Mouse (Mus musculus): ENCODE results near the gene Ripply2.

- TF ChIP-seq POLR2A (IDR thresholded peaks at IDR 0.05; ENCODE audit: insufficient read length, low read depth) (no peak), MAX (IDR thresholded peaks at IDR 0.05; ENCODE audit: low read depth) (no peak), POLR2AphosphoS2 (IDR thresholded peaks at IDR 0.05; ENCODE audit: insufficient read length, low read depth) (no peak), CEBPB (IDR thresholded peaks at IDR 0.05; ENCODE audit: insufficient read depth, poor library complexity, severe bottlenecking) (no peak), MYOG (IDR thresholded peaks at IDR 0.05; ENCODE audit: control insufficient read depth in 1 of 3, insufficient read depth in 1 of 3, insufficient read length in 2 of 3, low read depth in 2 of 3) (no peak), USF1 (IDR thresholded peaks at IDR 0.05; ENCODE audit: low read depth) (no peak), TCF12 (IDR thresholded peaks at IDR 0.05; ENCODE audit: insufficient read depth, poor library complexity, severe bottlenecking) (no peak)
Measured at GRCm38 (mm10) chr9:87032196-87032595, 16.9 kb downstream of the Ripply2 start.

All from myocyte (in vitro differentiated cells).